Mouse (Mus musculus): Measurements from ENCODE around the gene Ddit4.

Ddit4 gene

GRCm38 (mm10) chr10:59971813-59972212 is 20.2 kb upstream of the Ddit4 start:
- no peak for DNase-seq (ENCODE audit: low spot score)

- no peak for DNase-seq (ENCODE audit: low spot score)
Observed at GRCm38 (mm10) chr10:59970450-59971062, 18.9 kb upstream of the Ddit4 start.

- no peak for DNase-seq (ENCODE audit: low spot score)
Observed at GRCm38 (mm10) chr10:59969821-59970449, 18.3 kb upstream of the Ddit4 start.

GRCm38 (mm10) chr10:59967309-59967942 is 15.8 kb upstream of the Ddit4 start:
- DNase-seq (ENCODE audit: low spot score) = no peak

GRCm38 (mm10) chr10:59966743-59967142 is 15.1 kb upstream of the Ddit4 start:
- DNase-seq (ENCODE audit: low spot score) = no peak

GRCm38 (mm10) chr10:59965788-59966187 is 14.2 kb upstream of the Ddit4 start:
- DNase-seq (ENCODE audit: low spot score) = no peak

GRCm38 (mm10) chr10:59965362-59965695 is 13.7 kb upstream of the Ddit4 start:
- DNase-seq (ENCODE audit: low spot score) = no peak

- no peak for DNase-seq (ENCODE audit: low spot score)
Observed at GRCm38 (mm10) chr10:59964504-59965361, 13.1 kb upstream of the Ddit4 start.

- DNase-seq (ENCODE audit: low spot score) = no peak
Observed at GRCm38 (mm10) chr10:59963609-59964008, 12.0 kb upstream of the Ddit4 start.

- no peak for DNase-seq (ENCODE audit: low spot score)
Observed at GRCm38 (mm10) chr10:59959517-59959916, 7.9 kb upstream of the Ddit4 start.

GRCm38 (mm10) chr10:59958458-59958857 is 6.8 kb upstream of the Ddit4 start:
- DNase-seq (ENCODE audit: low spot score) = no peak

GRCm38 (mm10) chr10:59957171-59958149 is 5.8 kb upstream of the Ddit4 start:
- DNase-seq (ENCODE audit: low spot score) = no peak

GRCm38 (mm10) chr10:59956681-59957080 is 5.0 kb upstream of the Ddit4 start:
- no peak for DNase-seq (ENCODE audit: low spot score)

GRCm38 (mm10) chr10:59953564-59954039 is 2.0 kb upstream of the Ddit4 start:
- DNase-seq (ENCODE audit: low spot score) = no peak

GRCm38 (mm10) chr10:59952781-59953563 is 1.3 kb upstream of the Ddit4 start:
- no peak for DNase-seq (ENCODE audit: low spot score)

GRCm38 (mm10) chr10:59952152-59952780 is 632 bp upstream of the Ddit4 start:
- DNase-seq (ENCODE audit: low spot score) = no peak

GRCm38 (mm10) chr10:59950716-59951191 is 880 bp downstream of the Ddit4 start:
- no peak for DNase-seq (ENCODE audit: low spot score)

- DNase-seq (ENCODE audit: low spot score) = no peak
Observed at GRCm38 (mm10) chr10:59949783-59950605, 1.6 kb downstream of the Ddit4 start.

GRCm38 (mm10) chr10:59949255-59949648 is 2.4 kb downstream of the Ddit4 start:
- no peak for DNase-seq (ENCODE audit: low spot score)

All from layer of hippocampus, adult 9-10 months (tissue).